Mouse (Mus musculus): ENCODE data around the gene Otog. TPM values are rescaled to one million over a fixed set of nuclear protein-coding genes. Genes with fewer than 3 reads are reported as not detected.
A peak's percentile ranks its signal among the peaks of the same experiment; 100 is the strongest.

The Otog gene
- total and polyA plus RNA-seq, 2 experiments from 2014 or later: 0.01 to 0.11 TPM

GRCm38 (mm10) chr7:46283681-46284080, 42.9 kb downstream of the Otog start:
- no peaks in the 10 kb centered on the region for H3K4me1 ChIP-seq (ENCODE audit: insufficient read depth, low read length)
- no peak overlapping the region for H3K4me2 ChIP-seq (ENCODE audit: low read depth, low read length, poor library complexity, severe bottlenecking)
- no peak overlapping the region for H3K9ac ChIP-seq (replicated peaks; ENCODE audit: low read length, poor library complexity, severe bottlenecking)
- no peaks in the 10 kb centered on the region for H3K27me3 ChIP-seq (ENCODE audit: insufficient read depth, low read length)
- no peak overlapping the region for H3K27ac ChIP-seq (ENCODE audit: low read depth, low read length)
- no peaks in the 10 kb centered on the region for H3K9me3 ChIP-seq (ENCODE audit: low read length)
- DNase-seq (ENCODE audit: low spot score) (peak; percentile 41), ATAC-seq (ENCODE audit: low FRiP score) (no peak)
- WGBS: 69% methylated on average over 10 of the region's 10 CpGs
- no peak for TF ChIP-seq CTCF (IDR thresholded peaks at IDR 0.05)
- no peaks in the 10 kb centered on the region for H3K36me3 ChIP-seq (ENCODE audit: insufficient read depth, low read length)
- no peak overlapping the region for H3K4me3 ChIP-seq (ENCODE audit: low read depth, low read length)

- no peaks in the 10 kb centered on the region for H3K4me1 ChIP-seq (ENCODE audit: insufficient read depth, low read length)
- H3K9ac ChIP-seq (replicated peaks; ENCODE audit: low read length, poor library complexity, severe bottlenecking): no peak overlapping the region
- ATAC-seq (ENCODE audit: low FRiP score) (no peak), DNase-seq (ENCODE audit: low spot score) (peak; percentile 27)
- peak; percentile 45 for TF ChIP-seq CTCF (IDR thresholded peaks at IDR 0.05)
- no peak overlapping the region for H3K27ac ChIP-seq (ENCODE audit: low read depth, low read length)
- no peaks in the 10 kb centered on the region for H3K36me3 ChIP-seq (ENCODE audit: insufficient read depth, low read length)
- H3K9me3 ChIP-seq (ENCODE audit: low read length): no peaks in the 10 kb centered on the region
- no peak overlapping the region for H3K4me2 ChIP-seq (ENCODE audit: low read depth, low read length, poor library complexity, severe bottlenecking)
- H3K27me3 ChIP-seq (ENCODE audit: insufficient read depth, low read length): no peaks in the 10 kb centered on the region
- 84% methylated on average over 12 of the region's 12 CpGs for whole genome bisulfite sequencing
- H3K4me3 ChIP-seq (ENCODE audit: low read depth, low read length): no peak overlapping the region
Observed at GRCm38 (mm10) chr7:46285161-46285839, 44.5 kb downstream of the Otog start.

- WGBS: 88% methylated on average over 4 of the region's 4 CpGs
- Histone ChIP-seq H3K4me3 (ENCODE audit: low read depth, low read length) (no peak overlapping the region), H3K4me1 (ENCODE audit: insufficient read depth, low read length) (no peaks in the 10 kb centered on the region), H3K9me3 (ENCODE audit: low read length) (no peaks in the 10 kb centered on the region), H3K27ac (ENCODE audit: low read depth, low read length) (no peak overlapping the region), H3K4me2 (ENCODE audit: low read depth, low read length, poor library complexity, severe bottlenecking) (no peak overlapping the region), H3K36me3 (ENCODE audit: insufficient read depth, low read length) (no peaks in the 10 kb centered on the region), H3K27me3 (ENCODE audit: insufficient read depth, low read length) (no peaks in the 10 kb centered on the region), H3K9ac (replicated peaks; ENCODE audit: low read length, poor library complexity, severe bottlenecking) (no peak overlapping the region)
- no peak for TF ChIP-seq CTCF (IDR thresholded peaks at IDR 0.05)
- DNase-seq (ENCODE audit: low spot score): no peak
- no peak for ATAC-seq (ENCODE audit: low FRiP score)
Observed at GRCm38 (mm10) chr7:46286391-46286790, 45.6 kb downstream of the Otog start.

GRCm38 (mm10) chr7:46287051-46287450, 46.3 kb downstream of the Otog start:
- H3K27ac ChIP-seq (ENCODE audit: low read depth, low read length): no peak overlapping the region
- no peak overlapping the region for H3K4me2 ChIP-seq (ENCODE audit: low read depth, low read length, poor library complexity, severe bottlenecking)
- no peaks in the 10 kb centered on the region for H3K36me3 ChIP-seq (ENCODE audit: insufficient read depth, low read length)
- H3K4me3 ChIP-seq (ENCODE audit: low read depth, low read length): no peak overlapping the region
- H3K27me3 ChIP-seq (ENCODE audit: insufficient read depth, low read length): no peaks in the 10 kb centered on the region
- 47% methylated on average over 7 of the region's 8 CpGs for WGBS
- H3K9ac ChIP-seq (replicated peaks; ENCODE audit: low read length, poor library complexity, severe bottlenecking): no peak overlapping the region
- TF ChIP-seq CTCF (IDR thresholded peaks at IDR 0.05): no peak
- no peak for DNase-seq (ENCODE audit: low spot score)
- ATAC-seq (ENCODE audit: low FRiP score): no peak
- H3K9me3 ChIP-seq (ENCODE audit: low read length): no peaks in the 10 kb centered on the region
- H3K4me1 ChIP-seq (ENCODE audit: insufficient read depth, low read length): no peaks in the 10 kb centered on the region

GRCm38 (mm10) chr7:46296330-46296729, 55.5 kb downstream of the Otog start:
- Histone ChIP-seq H3K4me2 (ENCODE audit: low read depth, low read length, poor library complexity, severe bottlenecking) (no peak overlapping the region), H3K27ac (ENCODE audit: low read depth, low read length) (no peak overlapping the region), H3K27me3 (ENCODE audit: insufficient read depth, low read length) (no peaks in the 10 kb centered on the region), H3K4me3 (ENCODE audit: low read depth, low read length) (no peak overlapping the region), H3K36me3 (ENCODE audit: insufficient read depth, low read length) (no peaks in the 10 kb centered on the region), H3K9ac (replicated peaks; ENCODE audit: low read length, poor library complexity, severe bottlenecking) (no peak overlapping the region), H3K4me1 (ENCODE audit: insufficient read depth, low read length) (no peaks in the 10 kb centered on the region), H3K9me3 (ENCODE audit: low read length) (no peaks in the 10 kb centered on the region)
- ATAC-seq (ENCODE audit: low FRiP score) (no peak), DNase-seq (ENCODE audit: low spot score) (peak; percentile 9)
- 25% methylated on average over 6 of the region's 6 CpGs for WGBS
- TF ChIP-seq CTCF (IDR thresholded peaks at IDR 0.05): no peak

- Histone ChIP-seq H3K4me1 (ENCODE audit: insufficient read depth, low read length) (no peaks in the 10 kb centered on the region), H3K4me3 (ENCODE audit: low read depth, low read length) (no peak overlapping the region), H3K4me2 (ENCODE audit: low read depth, low read length, poor library complexity, severe bottlenecking) (no peak overlapping the region), H3K9me3 (ENCODE audit: low read length) (no peaks in the 10 kb centered on the region), H3K9ac (replicated peaks; ENCODE audit: low read length, poor library complexity, severe bottlenecking) (no peak overlapping the region), H3K27ac (ENCODE audit: low read depth, low read length) (no peak overlapping the region), H3K36me3 (ENCODE audit: insufficient read depth, low read length) (no peaks in the 10 kb centered on the region), H3K27me3 (ENCODE audit: insufficient read depth, low read length) (no peaks in the 10 kb centered on the region)
- ATAC-seq (ENCODE audit: low FRiP score): no peak
- DNase-seq (ENCODE audit: low spot score): no peak
- no peak for TF ChIP-seq CTCF (IDR thresholded peaks at IDR 0.05)
- 83% methylated on average over 12 of the region's 12 CpGs for WGBS
Observed at GRCm38 (mm10) chr7:46301031-46301632, 60.3 kb downstream of the Otog start.

Data from midbrain, postnatal 0 days (tissue).